Mouse (Mus musculus) brain, embryonic 14.5 days (tissue): ENCODE data around the gene Gm48552.

Experiments used
- CTCF ChIP-seq: fragments of 200-500 bp; IDR thresholded peaks from 2 replicates; pipeline ENCODE4 v1.5.1; 2012; ENCODE audit warnings: inconsistent platforms, mild to moderate bottlenecking, moderate library complexity, borderline replicate concordance; ENCODE audit not compliant: insufficient read depth, insufficient read length; ENCODE audit errors: extremely low read depth
- POLR2A ChIP-seq: fragments of 200-500 bp; IDR thresholded peaks from 2 replicates; pipeline ENCODE4 v1.6.1; 2012; ENCODE audit warnings: mild to moderate bottlenecking, inconsistent platforms, borderline replicate concordance; ENCODE audit not compliant: poor library complexity, insufficient read depth, insufficient read length, severe bottlenecking; ENCODE audit errors: extremely low read depth

GRCm38 (mm10) chr10:81416581-81417226, 27.9 kb downstream of the Gm48552 start:
- TF ChIP-seq CTCF (peak; percentile 62), POLR2A (no peak)
